Mouse (Mus musculus) heart, embryonic 14.5 days (tissue): ENCODE measurements around the gene Bcorl1. TPM values are rescaled to one million over a fixed set of nuclear protein-coding genes. Genes with fewer than 3 reads are reported as not detected.
"Not testable (repeated sequence)": the region's sequence is repeated elsewhere in the genome, so short reads cannot be mapped to it uniquely, and the experiment has no call there.

Experiments used
- ATAC-seq: fragments of 200-750 bp; cut with Nextera tagmentation; 2 replicates; pipeline ENCODE4 v1.8.0; 2017; ENCODE audit warnings: low read depth, moderate TSS enrichment; ENCODE audit not compliant: insufficient number of reproducible peaks, insufficient read depth, low FRiP score
- H3K27ac ChIP-seq, 2 experiments: fragments of 200-500 bp in 1 of 2; fragments of 300-500 bp in 1 of 2; sonication (generic) in 1 of 2; replicated peaks in 1 of 2; 2 replicates each; pipeline ENCODE4 v1.5.1; 2012 to 2014; ENCODE audit warnings: low read depth in 2 of 2, low read length in 2 of 2, control low read depth in 1 of 2, mild to moderate bottlenecking in 1 of 2, mixed read lengths in 1 of 2; ENCODE audit not compliant: control insufficient read depth in 1 of 2, insufficient read depth in 1 of 2
- H3K27me3 ChIP-seq: fragments of 300-500 bp; sonication (generic); 2 replicates; pipeline ENCODE4 v1.6.1; 2014; ENCODE audit warnings: mild to moderate bottlenecking, low read length, control low read depth; ENCODE audit not compliant: control insufficient read depth, insufficient read depth
- H3K36me3 ChIP-seq: fragments of 300-500 bp; sonication (generic); 2 replicates; pipeline ENCODE4 v1.6.1; 2014; ENCODE audit warnings: mild to moderate bottlenecking, control low read depth, low read length, mixed read lengths; ENCODE audit not compliant: control insufficient read depth, insufficient read depth
- H3K4me1 ChIP-seq, 2 experiments: fragments of 200-500 bp in 1 of 2; fragments of 300-500 bp in 1 of 2; sonication (generic) in 1 of 2; 2 replicates each; pipeline ENCODE4 v1.6.1; 2012 to 2014; ENCODE audit warnings: low read length in 2 of 2, control low read depth in 1 of 2, mixed read lengths in 1 of 2; ENCODE audit not compliant: control insufficient read depth in 2 of 2, insufficient read depth in 2 of 2
- H3K4me2 ChIP-seq: fragments of 300-500 bp; sonication (generic); 2 replicates; pipeline ENCODE4 v1.6.1; 2014; ENCODE audit warnings: mild to moderate bottlenecking, low read length
- H3K4me3 ChIP-seq, 2 experiments: fragments of 200-500 bp in 1 of 2; fragments of 300-500 bp in 1 of 2; sonication (generic) in 1 of 2; 2 replicates each; pipeline ENCODE4 v1.5.1; 2012 to 2014; ENCODE audit warnings: low read length in 2 of 2, mild to moderate bottlenecking in 2 of 2, control low read depth in 1 of 2, low read depth in 1 of 2, moderate library complexity in 1 of 2; ENCODE audit not compliant: control insufficient read depth in 1 of 2, insufficient read depth in 1 of 2
- H3K9ac ChIP-seq: fragments of 300-500 bp; sonication (generic); 2 replicates; pipeline ENCODE4 v1.6.1; 2014; ENCODE audit warnings: mild to moderate bottlenecking, low read length
- H3K9me3 ChIP-seq: fragments of 300-500 bp; sonication (generic); 2 replicates; pipeline ENCODE4 v1.6.1; 2016; ENCODE audit warnings: low read length, control low read depth; ENCODE audit not compliant: control insufficient read depth
- WGBS: fragments of 180-500 bp; shearing (Covaris S2); extraction: QIAGEN DNeasy Blood & Tissue Kit; methylation state at CpG from one replicate; pipeline ENCODE4 v1.1.7; 2014; 5-methylcytosine and 5-hydroxymethylcytosine counted together
- polyA plus RNA-seq: library from polyadenylated mRNA; unstranded; fragments of >200 nt; fragmentation: Nextera tagmentation; extraction: Ambion mirVana; gene quantifications from 2 replicates; pipeline ENCODE4 v1.2.1, GENCODE M21; 2014

The Bcorl1 gene
- polyA plus RNA-seq, 1 experiment from 2014 or later, result 4.7 TPM

GRCm38 (mm10) chrX:48432599-48433526, 91.7 kb downstream of the Bcorl1 start:
- Histone ChIP-seq H3K27me3 (no peaks in the 10 kb centered on the region), H3K4me3 (no peak overlapping the region), H3K4me2 (no peak overlapping the region), H3K9me3 (no peaks in the 10 kb centered on the region), H3K4me1 (peaks cover 10 to 14% of the 10 kb centered on the region in 2 experiments), H3K27ac (no peak overlapping the region), H3K36me3 (no peaks in the 10 kb centered on the region), H3K9ac (no peak overlapping the region)
- 64% methylated on average over 15 of the region's 15 CpGs for WGBS
- ATAC-seq, result no peak

GRCm38 (mm10) chrX:48433527-48433899, 92.4 kb downstream of the Bcorl1 start:
- H3K9me3 ChIP-seq, result no peaks in the 10 kb centered on the region
- no peak overlapping the region for H3K4me3 ChIP-seq
- H3K4me2 ChIP-seq, result no peak overlapping the region
- H3K9ac ChIP-seq, result no peak overlapping the region
- no peaks in the 10 kb centered on the region for H3K27me3 ChIP-seq
- peaks cover 7% of the 10 kb centered on the region in 2 experiments; a peak in 1 of 4 replicates for H3K4me1 ChIP-seq
- 37% methylated on average over 6 of the region's 6 CpGs for WGBS
- ATAC-seq, result no peak
- H3K27ac ChIP-seq, result no peak overlapping the region
- H3K36me3 ChIP-seq, result no peaks in the 10 kb centered on the region

- Histone ChIP-seq H3K27ac (no peak overlapping the region), H3K9me3 (no peaks in the 10 kb centered on the region), H3K4me2 (no peak overlapping the region), H3K36me3 (no peaks in the 10 kb centered on the region), H3K4me1 (peaks cover 11% of the 10 kb centered on the region in 2 experiments), H3K9ac (no peak overlapping the region), H3K27me3 (no peaks in the 10 kb centered on the region), H3K4me3 (no peak overlapping the region)
- WGBS, result 73% methylated on average over 1 of the region's 1 CpGs
- no peak for ATAC-seq
These were observed 93.1 kb downstream of the Bcorl1 start for GRCm38 (mm10) chrX:48434251-48434650.

- Histone ChIP-seq H3K9ac (no peak overlapping the region), H3K36me3 (no peaks in the 10 kb centered on the region), H3K4me2 (no peak overlapping the region), H3K27me3 (no peaks in the 10 kb centered on the region), H3K4me3 (no peak overlapping the region), H3K27ac (no peak overlapping the region), H3K9me3 (no peaks in the 10 kb centered on the region), H3K4me1 (peaks cover 12 to 14% of the 10 kb centered on the region in 2 experiments)
- 66% methylated on average over 9 of the region's 9 CpGs for WGBS
- no peak for ATAC-seq
These were observed 94.3 kb downstream of the Bcorl1 start for GRCm38 (mm10) chrX:48435477-48435900.

GRCm38 (mm10) chrX:48436082-48436481, 94.9 kb downstream of the Bcorl1 start:
- not testable (repeated sequence) for ATAC-seq

GRCm38 (mm10) chrX:48439036-48439435, 97.9 kb downstream of the Bcorl1 start:
- H3K27ac ChIP-seq, result no peak overlapping the region
- no peaks in the 10 kb centered on the region for H3K36me3 ChIP-seq
- H3K9ac ChIP-seq, result no peak overlapping the region
- ATAC-seq, result no peak
- H3K9me3 ChIP-seq, result no peaks in the 10 kb centered on the region
- no peak overlapping the region for H3K4me3 ChIP-seq
- no peaks in the 10 kb centered on the region for H3K27me3 ChIP-seq
- 60% methylated on average over 4 of the region's 4 CpGs for WGBS
- H3K4me2 ChIP-seq, result no peak overlapping the region
- H3K4me1 ChIP-seq, result peaks cover 8 to 14% of the 10 kb centered on the region in 2 experiments

More at GRCm38 (mm10) chrX:48436082-48436481, 94.9 kb downstream of the Bcorl1 start:
- not testable (repeated sequence) for H3K36me3 ChIP-seq, H3K4me2 ChIP-seq, H3K4me3 ChIP-seq, H3K27ac ChIP-seq, H3K9ac ChIP-seq, H3K27me3 ChIP-seq, H3K9me3 ChIP-seq
- WGBS, result 83% methylated on average over 6 of the region's 7 CpGs
- peaks cover 12 to 14% of the 10 kb centered on the region in 2 experiments for H3K4me1 ChIP-seq

- Histone ChIP-seq H3K4me1 (peaks cover 8 to 12% of the 10 kb centered on the region in 2 experiments), H3K4me3 (no peak overlapping the region), H3K9me3 (no peaks in the 10 kb centered on the region), H3K4me2 (no peak overlapping the region), H3K9ac (no peak overlapping the region), H3K27ac (no peak overlapping the region), H3K27me3 (no peaks in the 10 kb centered on the region), H3K36me3 (no peaks in the 10 kb centered on the region)
- WGBS, result 84% methylated on average over 6 of the region's 6 CpGs
- no peak for ATAC-seq
These were observed 100.4 kb downstream of the Bcorl1 start for GRCm38 (mm10) chrX:48441548-48441947.
